Mouse (Mus musculus) intestine, embryonic 15.5 days (tissue): ENCODE data around the gene Hps3. TPM values are rescaled to one million over a fixed set of nuclear protein-coding genes. Genes with fewer than 3 reads are reported as not detected.
"Not testable (repeated sequence)": the region's sequence is repeated elsewhere in the genome, so short reads cannot be mapped to it uniquely, and the experiment has no call there.

Experiments
- ATAC-seq: fragments of 200-750 bp; cut with Nextera tagmentation; 2 replicates; pipeline ENCODE4 v1.8.0; 2017; ENCODE audit warnings: moderate TSS enrichment, moderate library complexity
- H3K27ac ChIP-seq: fragments of 300-500 bp; sonication (generic); 2 replicates; pipeline ENCODE4 v1.5.1; 2015; ENCODE audit warnings: mild to moderate bottlenecking, inconsistent platforms
- H3K27me3 ChIP-seq: fragments of 300-500 bp; sonication (generic); replicated peaks from 2 replicates; pipeline ENCODE4 v1.6.1; 2015; ENCODE audit warnings: inconsistent platforms
- H3K36me3 ChIP-seq: fragments of 300-500 bp; sonication (generic); 2 replicates; pipeline ENCODE4 v1.6.1; 2015; ENCODE audit warnings: inconsistent platforms
- H3K4me1 ChIP-seq: fragments of 300-500 bp; sonication (generic); replicated peaks from 2 replicates; pipeline ENCODE4 v1.6.1; 2015; ENCODE audit warnings: inconsistent platforms
- H3K4me2 ChIP-seq: fragments of 300-500 bp; sonication (generic); replicated peaks from 2 replicates; pipeline ENCODE4 v1.6.1; 2015; ENCODE audit warnings: mild to moderate bottlenecking, inconsistent platforms
- H3K4me3 ChIP-seq: fragments of 300-500 bp; sonication (generic); replicated peaks from 2 replicates; pipeline ENCODE4 v1.5.1; 2015; ENCODE audit warnings: inconsistent platforms
- H3K9ac ChIP-seq: fragments of 300-500 bp; sonication (generic); 2 replicates; pipeline ENCODE4 v1.6.1; 2015; ENCODE audit warnings: inconsistent platforms
- H3K9me3 ChIP-seq: fragments of 300-500 bp; sonication (generic); 2 replicates; pipeline ENCODE4 v1.6.1; 2016; ENCODE audit warnings: inconsistent platforms
- WGBS: fragments of 180-500 bp; shearing (Covaris S2); methylation state at CpG from one replicate; pipeline ENCODE4 v1.1.7; 2015; 5-methylcytosine and 5-hydroxymethylcytosine counted together
- polyA plus RNA-seq: library from polyadenylated mRNA; unstranded; fragments of >200 nt; fragmentation: Nextera tagmentation; extraction: Ambion mirVana; gene quantifications from 2 replicates; pipeline ENCODE4 v1.2.1, GENCODE M21; 2015

Gene Hps3
- polyA plus RNA-seq: 9.4 and 11.0 TPM in 2 replicates

GRCm38 (mm10) chr3:20034719-20035404 is at the start of gene Hps3:
TSS of gene Hps3 (minus strand) at chr3:20035315.
- H3K4me2 ChIP-seq: peak within 1 kb of the TSS; percentile 73
- peak within 1 kb of the TSS; percentile 57 for H3K9ac ChIP-seq
- peak; percentile 99 for ATAC-seq
- H3K4me3 ChIP-seq: peak within 1 kb of the TSS; percentile 84
- H3K4me1 ChIP-seq: no peaks in the 10 kb centered on the region
- H3K27me3 ChIP-seq: no peaks in the 10 kb centered on the region
- H3K9me3 ChIP-seq: no peaks in the 10 kb centered on the region
- peak within 1 kb of the TSS; percentile 74 for H3K27ac ChIP-seq
- WGBS: under 1% methylated on average over 47 of the region's 47 CpGs
- H3K36me3 ChIP-seq: no peaks in the 10 kb centered on the region

GRCm38 (mm10) chr3:20082161-20082560 is 47.0 kb upstream of the Hps3 start:
- Histone ChIP-seq H3K9me3 (no peaks in the 10 kb centered on the region), H3K4me3 (no peak overlapping the region), H3K4me1 (no peaks in the 10 kb centered on the region), H3K27me3 (no peaks in the 10 kb centered on the region), H3K36me3 (no peaks in the 10 kb centered on the region), H3K27ac (no peak overlapping the region), H3K9ac (no peak overlapping the region), H3K4me2 (no peak overlapping the region)
- 62% methylated on average over 3 of the region's 3 CpGs for WGBS
- ATAC-seq: no peak

GRCm38 (mm10) chr3:20076145-20077053 is 41.3 kb upstream of the Hps3 start:
- 71% methylated on average over 11 of the region's 11 CpGs for WGBS
- no peak for ATAC-seq
- no peak overlapping the region for H3K27ac ChIP-seq

GRCm38 (mm10) chr3:20058197-20058541 is 23.1 kb upstream of the Hps3 start:
- no peaks in the 10 kb centered on the region for H3K36me3 ChIP-seq
- WGBS: under 1% methylated on average over 6 of the region's 9 CpGs
- H3K9ac ChIP-seq: peak overlapping the region; percentile 71
- H3K4me3 ChIP-seq: peak overlapping the region; percentile 85
- no peaks in the 10 kb centered on the region for H3K4me1 ChIP-seq
- H3K27me3 ChIP-seq: no peaks in the 10 kb centered on the region
- ATAC-seq: no peak
- H3K4me2 ChIP-seq: peak overlapping the region; percentile 68
- no peaks in the 10 kb centered on the region for H3K9me3 ChIP-seq
- no peak overlapping the region for H3K27ac ChIP-seq

More at GRCm38 (mm10) chr3:20076145-20077053, 41.3 kb upstream of the Hps3 start:
- H3K4me1 ChIP-seq: no peaks in the 10 kb centered on the region
- no peak overlapping the region for H3K9ac ChIP-seq
- no peaks in the 10 kb centered on the region for H3K36me3 ChIP-seq
- no peak overlapping the region for H3K4me2 ChIP-seq
- no peaks in the 10 kb centered on the region for H3K27me3 ChIP-seq
- no peaks in the 10 kb centered on the region for H3K9me3 ChIP-seq
- H3K4me3 ChIP-seq: no peak overlapping the region

- under 1% methylated on average over 51 of the region's 54 CpGs for WGBS
- Histone ChIP-seq H3K4me1 (no peaks in the 10 kb centered on the region), H3K4me3 (peak within 1 kb of the TSS; percentile 85), H3K9me3 (no peaks in the 10 kb centered on the region), H3K27ac (peak within 1 kb of the TSS; percentile 62; the same call in 1 of the 2 replicates), H3K36me3 (no peaks in the 10 kb centered on the region), H3K4me2 (peak within 1 kb of the TSS; percentile 68), H3K9ac (peak within 1 kb of the TSS; percentile 71), H3K27me3 (no peaks in the 10 kb centered on the region)
- ATAC-seq: peak; percentile 100
Measured at GRCm38 (mm10) chr3:20057306-20058196, 22.4 kb upstream of the Hps3 start, which contains the start of gene Hltf. TSS of gene Hltf (plus strand) at chr3:20057811.

GRCm38 (mm10) chr3:20044736-20045135 is 9.6 kb upstream of the Hps3 start:
- H3K4me1 ChIP-seq, H3K4me3 ChIP-seq, H3K4me2 ChIP-seq, H3K27ac ChIP-seq, H3K9ac ChIP-seq, H3K36me3 ChIP-seq, H3K9me3 ChIP-seq, H3K27me3 ChIP-seq, ATAC-seq: not testable (repeated sequence)
- 67% methylated on average over 3 of the region's 3 CpGs for WGBS

GRCm38 (mm10) chr3:20041461-20041860 is 6.3 kb upstream of the Hps3 start:
- not testable (repeated sequence) for H3K27ac ChIP-seq, H3K27me3 ChIP-seq, ATAC-seq, H3K36me3 ChIP-seq, H3K4me3 ChIP-seq, H3K4me1 ChIP-seq, H3K9me3 ChIP-seq, H3K4me2 ChIP-seq, H3K9ac ChIP-seq
- whole genome bisulfite sequencing: 92% methylated on average over 7 of the region's 7 CpGs

- no peak for ATAC-seq
- H3K4me1 ChIP-seq: no peaks in the 10 kb centered on the region
- no peak overlapping the region for H3K4me2 ChIP-seq
- H3K36me3 ChIP-seq: no peaks in the 10 kb centered on the region
- no peak overlapping the region for H3K9ac ChIP-seq
- H3K27ac ChIP-seq: no peak overlapping the region
- 82% methylated on average over 4 of the region's 4 CpGs for WGBS
- no peaks in the 10 kb centered on the region for H3K9me3 ChIP-seq
- no peaks in the 10 kb centered on the region for H3K27me3 ChIP-seq
- no peak overlapping the region for H3K4me3 ChIP-seq
Measured at GRCm38 (mm10) chr3:20036069-20036468, 954 bp upstream of the Hps3 start.

- 0 out of 2 replicates have a peak overlapping the region, but pooled peaks have one; percentile 19 for H3K27ac ChIP-seq
- H3K9me3 ChIP-seq: no peaks in the 10 kb centered on the region
- peak overlapping the region; percentile 73 for H3K4me2 ChIP-seq
- no peaks in the 10 kb centered on the region for H3K36me3 ChIP-seq
- H3K4me3 ChIP-seq: peak overlapping the region; percentile 84
- peak overlapping the region; percentile 57 for H3K9ac ChIP-seq
- WGBS: 12% methylated on average over 10 of the region's 10 CpGs
- H3K27me3 ChIP-seq: no peaks in the 10 kb centered on the region
- H3K4me1 ChIP-seq: no peaks in the 10 kb centered on the region
- ATAC-seq: peak; percentile 35
Measured at GRCm38 (mm10) chr3:20033761-20034718, 1.1 kb downstream of the Hps3 start.

- no peaks in the 10 kb centered on the region for H3K4me1 ChIP-seq
- H3K27me3 ChIP-seq: no peaks in the 10 kb centered on the region
- H3K9ac ChIP-seq: no peak overlapping the region
- H3K4me3 ChIP-seq: no peak overlapping the region
- WGBS: 89% methylated on average over 6 of the region's 6 CpGs
- H3K4me2 ChIP-seq: no peak overlapping the region
- no peaks in the 10 kb centered on the region for H3K9me3 ChIP-seq
- ATAC-seq: no peak
- no peaks in the 10 kb centered on the region; the same call in 1 of the 2 replicates for H3K36me3 ChIP-seq
- H3K27ac ChIP-seq: no peak overlapping the region
Measured at GRCm38 (mm10) chr3:20030807-20031206, 4.3 kb downstream of the Hps3 start.

- no peaks in the 10 kb centered on the region for H3K9me3 ChIP-seq
- ATAC-seq: no peak
- no peak overlapping the region for H3K4me3 ChIP-seq
- H3K36me3 ChIP-seq: peaks cover 6% of the 10 kb centered on the region; the same call in 1 of the 2 replicates
- no peaks in the 10 kb centered on the region for H3K4me1 ChIP-seq
- H3K4me2 ChIP-seq: no peak overlapping the region
- WGBS: 90% methylated on average over 3 of the region's 3 CpGs
- H3K9ac ChIP-seq: no peak overlapping the region
- no peaks in the 10 kb centered on the region for H3K27me3 ChIP-seq
- no peak overlapping the region for H3K27ac ChIP-seq
Measured at GRCm38 (mm10) chr3:20028640-20029039, 6.5 kb downstream of the Hps3 start.
